Mouse (Mus musculus): ENCODE results near the gene Aoc1.

GRCm38 (mm10) chr6:48902511-48903406 lies 30.1 kb downstream of the Aoc1 start:
- TF ChIP-seq POLR2A (IDR thresholded peaks at IDR 0.05; ENCODE audit: low read depth, low read length) (no peak), CTCF (IDR thresholded peaks at IDR 0.05; ENCODE audit: borderline replicate concordance, insufficient read depth, low read length) (no peak)
